Mouse (Mus musculus): ENCODE measurements around the gene Peli2.
A peak's percentile ranks its signal among the peaks of the same experiment; 100 is the strongest.

Peli2 gene

DNA sequence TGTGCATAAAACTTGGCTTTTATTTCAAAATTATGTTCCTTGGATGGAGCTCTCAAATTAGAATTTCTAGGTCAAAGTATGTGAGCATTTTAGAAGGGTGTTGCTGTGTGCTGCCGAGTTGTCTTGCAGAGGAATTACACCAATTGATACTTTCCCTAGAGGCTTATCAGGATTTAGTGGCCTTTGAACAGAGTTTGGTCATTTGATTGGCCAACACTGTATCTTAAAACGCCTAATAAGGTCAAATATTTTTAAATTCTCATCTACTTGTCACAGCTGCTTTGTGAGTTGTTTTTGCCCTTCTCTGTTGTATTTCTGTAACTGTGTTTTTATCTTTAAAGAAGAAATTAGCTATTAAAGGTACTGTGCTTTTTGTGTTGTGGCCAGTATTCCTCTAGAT, 32.4 kb downstream of the Peli2 start:
- no peak for DNase-seq (ENCODE audit: low spot score)

DNA sequence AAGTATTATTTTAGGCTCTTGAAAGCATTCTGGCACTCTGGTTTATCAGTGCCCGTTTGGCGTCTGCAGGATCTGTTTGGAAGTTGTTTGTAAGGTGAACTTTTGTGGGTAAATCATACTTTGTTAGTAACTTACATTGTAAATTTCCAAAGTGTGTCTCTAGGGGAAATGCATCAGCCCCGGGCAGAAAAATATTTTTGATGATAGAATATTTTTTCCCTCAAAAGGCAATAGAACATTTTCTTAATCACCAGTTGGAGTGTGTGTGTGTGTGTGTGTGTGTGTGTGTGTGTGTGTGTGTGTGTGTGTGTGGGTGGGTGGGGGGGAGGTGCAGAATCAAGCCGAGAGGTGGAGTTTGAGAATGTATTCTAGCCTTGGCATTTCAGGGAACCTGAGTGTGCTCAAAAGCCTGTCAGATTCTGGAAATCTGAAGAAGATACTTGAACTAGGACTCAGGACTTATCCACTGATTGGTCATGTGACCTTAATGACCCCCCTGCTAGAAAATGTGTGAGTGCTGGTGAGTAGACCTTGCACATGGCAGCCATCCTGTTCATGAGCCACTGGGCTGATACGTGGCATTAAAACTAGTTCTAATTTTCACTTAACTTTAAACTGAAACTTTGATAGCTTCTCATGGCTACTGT, 33.4 kb downstream of the Peli2 start:
- DNase-seq (ENCODE audit: low spot score): no peak

GRCm38 (mm10) chr14:48154641-48155040, 34.0 kb downstream of the Peli2 start:
- no peak for DNase-seq (ENCODE audit: low spot score)

DNA sequence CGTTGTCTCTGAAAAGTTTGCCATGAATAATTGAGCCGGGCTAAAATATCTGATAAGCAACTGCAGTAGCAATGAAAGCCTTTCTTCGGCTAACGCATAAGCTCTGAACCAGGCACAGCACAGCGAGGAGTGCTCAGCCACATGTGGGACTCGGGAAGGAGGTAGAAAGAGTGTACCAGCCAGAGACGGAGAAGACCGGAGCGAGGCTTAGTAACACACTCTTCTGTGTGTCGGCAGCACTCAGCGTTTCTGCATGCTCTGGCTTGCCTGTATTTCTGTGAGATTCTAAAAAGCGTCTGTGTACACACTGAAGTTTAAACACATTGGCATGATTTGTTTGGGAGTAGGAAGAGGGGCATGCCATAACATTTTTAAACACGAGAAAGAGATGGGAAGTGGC, 34.5 kb downstream of the Peli2 start:
- DNase-seq (ENCODE audit: low spot score): no peak

DNA sequence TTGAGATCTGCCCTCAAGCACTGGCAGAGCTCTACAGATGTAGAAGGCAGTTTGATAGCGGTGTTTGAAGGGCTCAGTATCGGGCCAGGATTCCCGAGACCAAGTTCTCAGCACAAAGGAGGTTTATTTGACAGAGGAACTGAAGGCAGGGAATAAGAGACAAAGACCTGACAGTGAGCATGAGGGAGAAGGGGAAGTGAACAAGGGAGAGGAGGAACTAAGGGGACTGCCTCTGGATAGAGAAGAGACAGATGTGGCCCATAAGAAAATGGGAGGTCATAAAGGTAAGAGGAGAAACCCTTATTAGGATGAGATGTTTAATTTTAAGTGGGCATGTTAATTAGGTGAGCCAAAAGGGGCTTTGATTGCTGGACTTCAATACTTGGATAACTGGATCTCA, 36.5 kb downstream of the Peli2 start:
- no peak for DNase-seq (ENCODE audit: low spot score)

DNA sequence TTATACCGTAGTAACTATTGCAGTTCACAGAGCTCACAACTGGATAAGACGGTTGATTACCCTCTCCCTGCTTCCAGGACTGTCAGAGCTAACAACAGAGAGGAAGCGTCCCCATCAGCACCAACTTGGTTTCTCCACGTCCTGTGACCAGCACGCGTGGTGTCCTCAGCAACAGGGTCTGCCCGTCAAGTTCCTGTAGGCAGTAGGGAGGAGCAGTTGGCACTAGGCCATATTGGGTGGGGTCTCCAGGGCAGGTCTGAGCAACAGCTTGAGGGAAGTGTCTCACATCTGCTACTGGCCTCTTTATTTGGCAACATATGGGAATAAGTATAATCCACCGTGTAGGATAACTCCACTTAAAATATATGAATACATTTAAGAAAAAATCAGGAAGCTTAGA, 37.2 kb downstream of the Peli2 start:
- no peak for DNase-seq (ENCODE audit: low spot score)

DNA sequence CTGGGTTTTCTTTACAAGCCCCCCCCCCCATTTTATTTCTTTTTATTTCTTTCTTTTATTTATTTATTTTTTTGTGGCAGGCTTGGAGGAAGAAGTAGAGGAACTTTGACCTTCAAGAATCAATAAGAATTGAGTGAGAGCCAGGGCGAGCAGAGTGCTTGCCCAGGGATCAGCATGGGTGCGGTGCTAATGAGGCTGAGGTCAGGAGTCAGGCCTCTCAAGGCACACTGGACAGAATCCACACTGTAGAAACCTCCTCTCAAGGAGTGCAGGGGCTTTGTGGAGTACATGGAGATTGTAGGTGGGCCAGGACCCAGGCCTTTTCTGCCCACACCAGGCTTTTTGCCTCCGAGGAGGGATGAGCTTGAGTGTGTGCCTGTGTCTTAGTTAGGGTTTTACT, 38.8 kb downstream of the Peli2 start:
- no peak for DNase-seq (ENCODE audit: low spot score)

DNA sequence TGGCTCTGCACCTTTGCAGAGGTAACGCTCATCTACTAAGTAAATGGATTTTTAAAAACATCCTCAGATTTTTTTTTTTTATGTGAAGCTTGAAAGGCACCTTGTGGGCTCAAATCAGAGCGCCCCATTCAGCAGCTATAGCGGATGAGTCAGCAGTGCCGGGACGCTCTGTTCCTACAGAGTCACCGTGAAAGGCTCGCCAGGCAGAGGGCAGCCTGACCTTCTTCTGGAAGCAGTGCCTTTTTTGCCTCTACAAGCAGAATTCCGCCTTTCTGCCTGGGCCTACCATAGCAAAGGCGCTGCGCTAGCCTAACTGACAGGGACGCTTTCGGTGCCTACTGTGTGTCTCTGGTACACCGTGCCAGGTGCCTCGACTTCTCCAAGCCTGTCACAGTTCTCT, 41.8 kb downstream of the Peli2 start:
- no peak for DNase-seq (ENCODE audit: low spot score)

DNA sequence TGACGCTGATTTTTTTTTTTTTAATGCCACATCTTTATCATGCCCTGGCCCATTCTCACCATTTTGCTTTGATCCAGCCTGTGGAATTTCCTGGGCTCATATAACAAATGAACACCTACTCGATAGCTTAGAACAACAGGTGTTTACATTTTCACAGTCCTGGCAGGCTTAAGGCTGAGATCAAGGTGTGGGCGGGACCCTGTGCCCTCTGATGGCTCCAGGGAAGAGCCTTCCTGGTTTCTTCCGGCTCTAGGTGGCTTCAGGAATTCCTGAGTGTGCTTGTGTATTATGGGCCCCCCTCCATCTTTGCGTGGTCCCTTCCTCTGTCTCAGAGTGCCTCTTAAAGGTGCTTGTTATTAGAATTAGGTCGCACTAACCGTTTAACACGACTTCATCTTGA, 44.3 kb downstream of the Peli2 start:
- DNase-seq (ENCODE audit: low spot score): no peak

DNA sequence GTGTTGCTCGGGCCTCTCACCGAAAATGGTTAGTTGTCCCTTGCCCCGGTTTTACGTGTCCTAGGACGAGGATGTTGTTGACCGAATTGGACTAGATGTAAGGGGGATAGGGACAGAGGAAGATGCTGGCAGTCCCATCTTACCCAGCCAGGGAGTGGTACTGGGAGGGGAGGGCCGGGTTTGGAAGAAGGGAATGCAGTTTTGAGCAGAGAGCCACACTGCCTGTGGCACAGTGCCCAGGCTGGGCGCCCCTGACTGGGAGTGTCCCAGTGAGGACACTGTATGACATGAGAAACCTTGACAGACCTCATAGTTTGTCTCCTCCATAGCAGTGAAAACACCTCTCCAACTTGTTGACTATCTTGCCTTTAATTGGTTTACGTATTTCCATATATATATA, 45.8 kb downstream of the Peli2 start:
- no peak for DNase-seq (ENCODE audit: low spot score)

DNA sequence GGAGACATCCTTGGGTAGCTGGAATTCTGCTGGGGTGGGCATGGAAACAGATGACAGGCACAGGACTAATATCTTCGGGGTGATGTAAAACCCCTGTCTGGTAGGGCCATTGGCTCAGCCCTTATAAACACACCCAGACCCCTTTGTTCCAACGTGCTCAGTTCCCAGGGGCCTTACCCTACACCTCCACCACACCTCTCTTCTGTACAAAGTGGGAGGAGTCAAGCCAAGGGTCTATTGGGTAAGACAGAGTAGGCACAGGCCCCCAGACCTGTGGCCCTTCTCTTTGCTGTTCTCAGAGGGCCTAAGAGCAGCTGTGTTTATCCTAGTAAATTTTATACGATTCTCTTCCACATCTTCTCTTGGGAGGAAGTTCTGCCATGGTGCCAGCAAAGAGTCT, 46.4 kb downstream of the Peli2 start:
- no peak for DNase-seq (ENCODE audit: low spot score)

DNA sequence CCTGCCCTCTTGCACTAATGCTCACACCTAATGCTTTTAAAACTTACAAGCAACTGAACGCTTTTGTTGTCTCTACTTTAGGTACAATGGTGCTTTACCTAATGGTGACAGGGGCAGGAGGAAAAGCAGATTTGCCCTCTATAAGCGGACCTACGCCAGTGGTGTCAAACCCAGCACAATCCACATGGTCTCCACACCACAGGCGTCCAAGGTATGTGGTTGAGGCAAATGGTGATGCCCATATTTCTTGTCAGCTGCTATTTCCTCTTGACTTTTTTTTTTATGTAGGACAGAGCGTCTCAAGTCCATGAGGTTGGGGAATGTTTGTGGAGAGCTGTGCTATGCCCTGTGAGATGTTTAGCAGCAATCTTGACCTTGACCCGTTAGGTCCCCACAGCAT, 47.5 kb downstream of the Peli2 start:
- DNase-seq (ENCODE audit: low spot score): no peak

GRCm38 (mm10) chr14:48169970-48170369, 49.3 kb downstream of the Peli2 start:
- peak; percentile 39 for DNase-seq (ENCODE audit: low spot score)

- DNase-seq (ENCODE audit: low spot score): no peak
Measured at GRCm38 (mm10) chr14:48171268-48171667, 50.6 kb downstream of the Peli2 start.

DNA sequence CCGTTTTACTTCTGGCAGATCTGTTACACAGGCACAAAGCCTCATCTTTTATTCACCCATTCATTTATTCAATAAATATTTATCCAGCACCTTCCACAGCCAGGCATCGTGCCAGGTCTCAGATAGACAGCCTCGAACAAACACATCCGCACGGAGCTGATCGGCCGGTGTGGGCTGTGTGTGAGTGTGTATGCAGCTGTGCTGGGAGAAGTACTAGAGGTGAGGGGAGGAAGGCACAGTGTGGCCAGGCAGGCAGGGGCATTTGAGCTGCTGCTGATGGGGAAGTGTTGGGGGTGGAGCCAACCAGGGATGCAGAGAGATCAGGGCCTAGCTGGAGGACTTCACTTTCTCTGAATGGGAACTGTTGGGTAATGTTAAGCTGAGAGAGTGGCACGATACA, 51.4 kb downstream of the Peli2 start:
- no peak for DNase-seq (ENCODE audit: low spot score)

DNA sequence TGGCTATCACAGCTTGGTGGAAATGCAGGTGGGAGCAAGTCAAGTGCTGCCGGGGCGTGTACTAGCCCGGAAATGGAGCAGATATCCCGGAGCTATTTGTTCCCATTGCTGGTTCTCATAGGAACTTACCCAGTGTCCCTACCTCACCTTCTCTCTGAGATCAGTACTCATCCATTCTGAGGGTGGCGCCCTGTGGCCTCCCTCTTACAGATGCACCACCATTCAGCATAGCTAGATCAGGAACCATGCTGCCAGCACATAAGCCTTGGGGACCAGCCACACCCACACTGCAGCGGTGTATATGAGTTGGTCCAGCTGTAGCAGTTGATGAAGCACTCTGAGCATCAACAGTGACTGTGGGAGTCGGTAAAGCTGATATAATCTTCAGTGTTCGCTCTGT, 52.3 kb downstream of the Peli2 start:
- DNase-seq (ENCODE audit: low spot score): no peak

DNA sequence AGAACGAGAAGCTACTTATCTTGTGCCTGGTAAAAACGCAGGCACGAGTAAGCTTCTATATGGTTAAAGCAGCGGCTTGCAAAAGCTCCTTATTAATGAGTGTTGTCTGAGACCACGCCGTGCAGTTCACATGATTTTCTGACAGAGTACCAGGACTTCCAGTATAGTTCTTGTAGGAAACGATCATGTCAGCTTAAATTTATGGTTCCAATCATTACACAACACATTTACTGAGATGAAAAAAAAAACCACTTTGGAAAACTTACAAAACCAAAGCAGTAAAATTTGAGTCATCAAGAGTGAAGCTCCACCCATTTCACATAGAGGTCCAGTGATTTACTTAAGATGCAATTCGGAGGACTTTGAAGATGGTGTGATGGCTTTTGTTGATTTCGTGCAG, 53.2 kb downstream of the Peli2 start:
- DNase-seq (ENCODE audit: low spot score): no peak

DNA sequence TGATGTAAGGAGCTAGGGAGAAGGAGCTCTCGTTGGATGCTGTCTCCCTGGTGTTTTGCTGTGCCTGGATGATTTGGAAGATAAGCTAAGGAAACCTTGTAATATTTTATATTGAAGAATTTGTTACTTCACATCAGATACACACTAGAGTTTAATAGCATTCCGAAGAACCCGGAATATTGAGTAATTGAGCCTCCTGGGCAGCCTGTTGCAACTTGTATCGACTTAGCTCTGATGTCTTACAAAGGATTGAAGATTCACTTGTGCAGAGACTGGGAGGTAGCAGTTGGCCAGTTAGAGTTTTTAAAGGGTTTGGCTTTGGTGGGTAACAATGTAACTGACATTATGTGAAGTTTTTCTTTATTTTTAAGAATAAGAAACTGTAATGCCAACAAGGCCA, 53.7 kb downstream of the Peli2 start:
- no peak for DNase-seq (ENCODE audit: low spot score)

GRCm38 (mm10) chr14:48175115-48175514, 54.5 kb downstream of the Peli2 start:
- DNase-seq (ENCODE audit: low spot score): no peak

- DNase-seq (ENCODE audit: low spot score): no peak
Measured at GRCm38 (mm10) chr14:48178304-48178995, 57.8 kb downstream of the Peli2 start.

GRCm38 (mm10) chr14:48179021-48179420, 58.4 kb downstream of the Peli2 start:
- no peak for DNase-seq (ENCODE audit: low spot score)

- no peak for DNase-seq (ENCODE audit: low spot score)
Measured at GRCm38 (mm10) chr14:48186302-48186701, 65.7 kb downstream of the Peli2 start.

DNA sequence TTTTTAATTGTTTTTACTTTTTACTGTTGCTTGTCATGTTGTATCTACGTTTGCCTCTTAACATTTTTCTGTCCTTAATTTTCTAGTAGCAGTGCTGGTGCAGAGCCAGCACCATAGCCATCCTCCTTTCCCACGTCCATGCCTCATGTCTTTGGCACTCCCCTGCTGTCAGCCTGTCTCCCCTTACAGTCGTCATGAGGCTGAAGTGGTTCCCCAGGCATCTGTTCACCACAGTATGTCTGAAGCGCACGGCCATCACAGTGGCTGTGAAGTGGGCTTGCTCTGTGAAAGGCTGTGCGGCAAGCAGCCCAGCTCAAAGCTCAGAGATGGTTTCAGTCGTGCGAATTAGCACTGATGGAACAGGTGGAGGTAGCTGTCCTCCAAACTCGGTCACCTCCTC, 66.5 kb downstream of the Peli2 start:
- no peak for DNase-seq (ENCODE audit: low spot score)

DNA sequence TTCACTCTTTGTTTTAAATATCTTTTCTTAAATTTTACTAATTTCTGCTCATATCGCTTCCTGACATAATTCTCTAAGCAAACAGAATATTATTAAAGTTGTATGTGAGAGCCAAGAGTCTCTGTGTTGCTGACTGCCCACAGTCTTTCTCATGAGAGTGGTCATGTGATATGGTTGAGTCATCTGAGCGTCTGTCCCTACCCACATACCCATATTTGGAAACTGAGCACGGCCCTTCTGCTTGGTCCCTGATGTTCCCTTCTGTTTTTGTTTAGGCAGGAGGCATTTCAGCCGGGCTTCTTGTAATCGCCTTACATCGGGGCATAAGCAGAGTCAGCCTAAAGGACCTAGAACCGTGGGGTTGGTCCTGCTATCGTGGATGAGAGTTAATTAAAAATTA, 68.7 kb downstream of the Peli2 start:
- DNase-seq (ENCODE audit: low spot score): no peak
